Mouse (Mus musculus): ENCODE data around the gene Gm21936. TPM values are rescaled to one million over a fixed set of nuclear protein-coding genes. Genes with fewer than 3 reads are reported as not detected.
"Not testable (repeated sequence)": the region's sequence is repeated elsewhere in the genome, so short reads cannot be mapped to it uniquely, and the experiment has no call there.

Gene Gm21936
- not detected in 2 replicates for polyA plus RNA-seq (2012; ENCODE audit: insufficient read depth, insufficient read length, low replicate concordance, missing spikeins)

GRCm38 (mm10) chr12:87795212-87795611, at the start of gene Gm21936:
Gm21936 (plus strand) TSS chr12:87795512.
- H3K4me1 ChIP-seq (ENCODE audit: control insufficient read depth, insufficient read depth, low read length); H3K27ac ChIP-seq (ENCODE audit: insufficient read depth, low read depth, low read length); H3K4me3 ChIP-seq (ENCODE audit: insufficient read depth, low read depth, low read length): not testable (repeated sequence)
- WGBS, result 90% methylated on average over 1 of the region's 1 CpGs

DNA sequence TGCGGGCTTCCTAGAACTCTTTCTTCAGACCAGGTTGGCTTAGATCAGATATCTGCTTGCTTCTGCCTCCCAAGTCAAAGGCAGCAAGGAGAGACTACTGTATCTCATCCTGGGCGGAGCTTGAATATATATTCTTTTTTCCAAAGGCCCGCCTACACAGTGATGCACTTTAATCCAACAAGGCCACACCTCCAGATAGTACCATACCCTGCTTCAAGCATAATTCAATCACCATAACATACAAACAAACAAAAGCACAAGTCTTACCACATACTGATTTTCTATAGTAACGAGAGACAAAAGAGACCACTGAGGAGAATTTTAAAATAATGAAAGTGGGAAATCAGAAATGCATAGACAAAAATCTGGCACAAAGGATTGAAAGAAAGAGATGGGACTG, 19.7 kb upstream of the Gm21936 start, which contains the start of gene Gm21319:
Gene Gm21319 (minus strand): TSS at position 101 of the 400 bp plus-strand sequence.
- not testable (repeated sequence) for H3K4me3 ChIP-seq (ENCODE audit: insufficient read depth, low read depth, low read length); H3K27ac ChIP-seq (ENCODE audit: insufficient read depth, low read depth, low read length); H3K4me1 ChIP-seq (ENCODE audit: control insufficient read depth, insufficient read depth, low read length)
- WGBS, result 93% methylated on average over 4 of the region's 4 CpGs

- not testable (repeated sequence) for H3K4me1 ChIP-seq (ENCODE audit: control insufficient read depth, insufficient read depth, low read length); H3K27ac ChIP-seq (ENCODE audit: insufficient read depth, low read depth, low read length); H3K4me3 ChIP-seq (ENCODE audit: insufficient read depth, low read depth, low read length)
- 91% methylated on average over 5 of the region's 5 CpGs for WGBS
Measured at GRCm38 (mm10) chr12:87797971-87798370, 2.7 kb downstream of the Gm21936 start.

GRCm38 (mm10) chr12:87816277-87816676, 21.0 kb downstream of the Gm21936 start, which contains the start of gene BB287469:
BB287469 (plus strand) TSS chr12:87816577.
- not testable (repeated sequence) for H3K4me3 ChIP-seq (ENCODE audit: insufficient read depth, low read depth, low read length)
- WGBS, result 94% methylated on average over 5 of the region's 6 CpGs

GRCm38 (mm10) chr12:87842239-87842638, 46.9 kb downstream of the Gm21936 start, which contains the start of gene Gm2001:
Gm2001 (minus strand) TSS chr12:87842339.
- H3K27ac ChIP-seq (ENCODE audit: insufficient read depth, low read depth, low read length); H3K4me3 ChIP-seq (ENCODE audit: insufficient read depth, low read depth, low read length); H3K4me1 ChIP-seq (ENCODE audit: control insufficient read depth, insufficient read depth, low read length): not testable (repeated sequence)
- 91% methylated on average over 2 of the region's 2 CpGs for WGBS

More at GRCm38 (mm10) chr12:87816277-87816676, 21.0 kb downstream of the Gm21936 start, which contains the start of gene BB287469:
- H3K27ac ChIP-seq (ENCODE audit: insufficient read depth, low read depth, low read length); H3K4me1 ChIP-seq (ENCODE audit: control insufficient read depth, insufficient read depth, low read length): not testable (repeated sequence)

Other genes starting within 250 kb of the Gm21936 start
- gene Oog1, start 192.8 kb upstream of the Gm21936 start, polyA plus RNA-seq (2012; ENCODE audit: insufficient read depth, insufficient read length, low replicate concordance, missing spikeins), result not detected in 2 replicates
- not detected in 2 replicates for gene Gm4027, start 176.6 kb upstream of the Gm21936 start, polyA plus RNA-seq (2012; ENCODE audit: insufficient read depth, insufficient read length, low replicate concordance, missing spikeins)
- not detected in 2 replicates for gene Gm16381, start 150.9 kb upstream of the Gm21936 start, polyA plus RNA-seq (2012; ENCODE audit: insufficient read depth, insufficient read length, low replicate concordance, missing spikeins)
- not detected in 2 replicates for gene Gm21319, start 19.8 kb upstream of the Gm21936 start, polyA plus RNA-seq (2012; ENCODE audit: insufficient read depth, insufficient read length, low replicate concordance, missing spikeins)
- not detected in 2 replicates for gene BB287469, start 21.1 kb downstream of the Gm21936 start, polyA plus RNA-seq (2012; ENCODE audit: insufficient read depth, insufficient read length, low replicate concordance, missing spikeins)
- gene Gm2001, start 46.8 kb downstream of the Gm21936 start, polyA plus RNA-seq (2012; ENCODE audit: insufficient read depth, insufficient read length, low replicate concordance, missing spikeins), result not detected in 2 replicates
- gene Gm2016, start 78.6 kb downstream of the Gm21936 start, polyA plus RNA-seq (2012; ENCODE audit: insufficient read depth, insufficient read length, low replicate concordance, missing spikeins), result not detected in 2 replicates
- gene Gm2022, start 99.9 kb downstream of the Gm21936 start, polyA plus RNA-seq (2012; ENCODE audit: insufficient read depth, insufficient read length, low replicate concordance, missing spikeins), result not detected in 2 replicates
- gene Gm2035, start 124.3 kb downstream of the Gm21936 start, polyA plus RNA-seq (2012; ENCODE audit: insufficient read depth, insufficient read length, low replicate concordance, missing spikeins), result not detected in 2 replicates
- not detected in 2 replicates for gene Gm2042, start 158.6 kb downstream of the Gm21936 start, polyA plus RNA-seq (2012; ENCODE audit: insufficient read depth, insufficient read length, low replicate concordance, missing spikeins)
- gene Gm2075, start 216.3 kb downstream of the Gm21936 start, polyA plus RNA-seq (2012; ENCODE audit: insufficient read depth, insufficient read length, low replicate concordance, missing spikeins), result not detected in 2 replicates
- gene Gm6803, start 223.3 kb downstream of the Gm21936 start, polyA plus RNA-seq (2012; ENCODE audit: insufficient read depth, insufficient read length, low replicate concordance, missing spikeins), result not detected in 2 replicates
- not detected in 2 replicates for gene Gm2056, start 231.5 kb downstream of the Gm21936 start, polyA plus RNA-seq (2012; ENCODE audit: insufficient read depth, insufficient read length, low replicate concordance, missing spikeins)

Data from olfactory bulb, adult 2 months (tissue).